Mouse (Mus musculus) CD8-positive naive resting alpha-beta T cell, adult 2 months (primary cell): Measurements from ENCODE around the gene Tenm4.

Experiments used
- DNase-seq, 2 experiments: peaks; one replicate each; pipeline ENCODE4 v3.0.0; 2022; ENCODE audit warnings: low read depth in 2 of 2, low spot score in 2 of 2

Tenm4 gene

GRCm38 (mm10) chr7:96633008-96633407 lies 462.0 kb downstream of the Tenm4 start:
- DNase-seq = no peak

DNA sequence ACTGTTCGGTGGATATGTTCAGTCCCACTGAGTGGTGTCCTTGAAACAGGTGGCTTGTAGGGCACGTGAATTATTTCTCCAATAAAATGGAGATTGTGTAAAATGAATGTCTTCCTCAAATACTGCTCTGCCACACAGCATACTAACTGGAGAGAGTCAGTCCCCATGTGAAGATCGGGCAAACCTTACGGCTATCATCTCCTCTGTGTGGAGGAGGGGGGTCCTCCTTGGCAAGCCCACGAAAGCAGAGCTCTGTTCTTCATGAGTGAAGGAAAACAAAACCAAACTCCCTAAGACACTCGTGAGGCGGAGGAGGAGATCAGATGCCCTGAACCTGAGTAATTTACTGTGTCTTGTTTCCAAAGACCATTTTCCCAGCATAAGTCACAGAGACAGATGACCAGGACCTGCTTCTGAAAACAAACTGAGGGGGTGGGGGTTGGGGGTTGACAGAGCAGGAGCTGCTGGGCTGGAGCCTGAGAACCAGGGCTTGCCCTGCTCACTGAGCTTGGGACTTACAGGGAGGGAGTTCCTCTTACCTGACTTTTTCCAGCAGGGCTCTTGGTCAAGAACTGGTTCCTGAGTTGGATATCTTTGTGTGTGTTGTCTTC lies 464.9 kb downstream of the Tenm4 start:
- DNase-seq = no peak

GRCm38 (mm10) chr7:96643461-96644204 lies 472.6 kb downstream of the Tenm4 start:
- DNase-seq = no peak

DNA sequence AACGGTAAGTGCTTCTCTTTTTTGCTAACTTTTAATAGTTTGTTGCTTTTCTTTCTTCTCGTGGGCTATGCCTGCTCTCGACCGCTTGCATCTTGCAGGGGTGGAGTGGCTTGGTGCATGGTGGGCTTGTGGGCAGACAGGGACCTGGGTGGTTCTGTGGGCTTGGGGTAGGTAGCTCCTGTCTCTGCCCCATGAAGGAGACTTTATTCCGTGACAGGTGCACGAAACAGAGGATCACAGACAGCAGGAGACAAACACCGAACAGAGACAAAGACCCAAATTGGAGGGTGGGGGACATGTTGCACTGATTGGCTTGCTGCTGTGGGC lies 473.1 kb downstream of the Tenm4 start:
- no peak for DNase-seq

- DNase-seq = no peak
Observed at GRCm38 (mm10) chr7:96647657-96648056, 476.6 kb downstream of the Tenm4 start.

GRCm38 (mm10) chr7:96648606-96649005 lies 477.6 kb downstream of the Tenm4 start:
- DNase-seq = no peak

GRCm38 (mm10) chr7:96649171-96649570 lies 478.1 kb downstream of the Tenm4 start:
- no peak for DNase-seq

DNA sequence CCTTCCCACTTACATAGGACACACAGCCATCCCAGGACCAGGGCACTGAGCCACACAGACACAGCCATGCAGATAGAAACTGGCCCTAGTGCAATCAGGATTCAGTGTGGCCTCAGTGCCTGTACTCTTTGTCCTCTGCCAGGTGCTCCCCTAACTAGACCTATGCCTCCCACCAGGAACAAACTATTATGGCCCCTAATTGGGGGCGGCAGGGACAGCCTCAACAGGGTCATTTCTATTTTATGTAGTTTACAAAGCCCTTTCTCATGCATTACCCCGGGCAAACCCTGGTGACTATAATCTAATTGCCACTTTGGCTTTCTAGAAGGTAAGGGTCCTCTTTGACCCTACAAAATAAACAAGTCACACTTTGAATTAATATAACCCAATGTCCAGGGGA lies 479.4 kb downstream of the Tenm4 start:
- no peak for DNase-seq

- DNase-seq = no peak
Observed at GRCm38 (mm10) chr7:96651055-96651454, 480.0 kb downstream of the Tenm4 start.

- DNase-seq = no peak
Observed at GRCm38 (mm10) chr7:96651626-96652341, 480.7 kb downstream of the Tenm4 start.

DNA sequence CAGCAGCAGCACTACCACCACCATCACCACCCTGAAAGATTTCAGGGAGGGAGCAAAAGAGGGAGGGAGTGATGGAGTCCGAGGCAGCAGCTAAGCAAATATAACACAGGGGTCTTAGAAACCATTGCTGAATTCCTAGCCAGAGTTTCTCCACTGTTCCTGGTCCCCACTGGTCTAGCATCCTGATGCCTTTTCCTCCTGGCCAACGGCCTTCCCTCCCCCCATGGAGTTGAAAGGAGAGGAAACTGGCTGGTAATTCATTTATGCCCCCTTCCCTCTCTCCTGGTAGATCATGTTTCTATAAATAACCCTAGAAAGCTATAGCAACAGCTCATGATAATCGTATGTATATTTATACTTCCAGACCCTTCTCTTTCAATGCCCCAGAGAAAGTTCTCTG lies 481.8 kb downstream of the Tenm4 start:
- DNase-seq = no peak

DNA sequence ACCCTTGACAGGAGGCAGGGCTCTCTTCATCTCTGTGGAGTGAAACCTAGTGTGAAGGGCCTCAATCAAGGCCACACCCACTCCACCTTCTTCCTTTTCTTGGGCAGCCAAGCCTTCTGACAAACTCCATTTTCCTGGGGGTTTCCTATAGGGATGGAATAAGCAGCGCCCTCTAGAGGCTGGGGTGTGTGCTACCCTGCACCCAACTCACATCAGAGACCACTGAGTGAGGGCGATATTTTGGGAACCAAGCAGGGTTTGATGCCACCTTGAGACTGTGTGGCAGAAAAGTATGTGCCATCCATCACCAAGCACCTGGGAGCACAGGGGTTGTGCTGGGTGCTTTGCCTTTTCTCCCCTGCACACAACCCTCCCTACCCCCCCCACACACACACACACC lies 483.2 kb downstream of the Tenm4 start:
- DNase-seq = no peak

DNA sequence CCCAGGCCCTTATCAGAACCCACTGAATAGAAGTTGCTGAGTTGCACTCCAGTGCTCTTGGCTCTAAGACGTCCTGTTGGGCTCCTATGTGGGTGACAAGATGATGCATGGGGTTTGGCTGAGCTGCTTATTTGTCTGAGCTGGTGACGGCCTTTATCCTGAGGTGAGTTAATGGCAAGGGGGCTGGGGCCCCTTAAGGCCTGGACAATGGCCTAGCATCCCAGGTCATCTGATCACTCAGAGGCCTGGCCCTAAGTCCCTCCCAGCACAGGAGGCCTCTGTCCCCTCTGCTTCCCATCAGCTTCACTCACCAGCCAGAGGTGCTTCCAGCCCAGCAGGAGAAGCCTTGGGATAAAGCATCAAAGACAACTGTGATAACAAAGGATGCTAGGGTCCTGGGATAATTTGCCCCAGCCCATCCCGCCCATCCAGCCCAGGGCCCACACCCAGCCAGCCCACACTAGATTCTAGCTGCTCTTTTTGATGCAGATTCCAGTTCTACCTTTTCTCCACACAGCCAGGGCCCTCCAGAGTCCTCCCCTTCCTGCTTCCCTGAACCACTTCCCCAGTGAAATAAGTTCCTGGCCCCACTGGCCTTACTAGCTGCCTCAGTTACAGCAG lies 484.2 kb downstream of the Tenm4 start:
- no peak for DNase-seq

DNA sequence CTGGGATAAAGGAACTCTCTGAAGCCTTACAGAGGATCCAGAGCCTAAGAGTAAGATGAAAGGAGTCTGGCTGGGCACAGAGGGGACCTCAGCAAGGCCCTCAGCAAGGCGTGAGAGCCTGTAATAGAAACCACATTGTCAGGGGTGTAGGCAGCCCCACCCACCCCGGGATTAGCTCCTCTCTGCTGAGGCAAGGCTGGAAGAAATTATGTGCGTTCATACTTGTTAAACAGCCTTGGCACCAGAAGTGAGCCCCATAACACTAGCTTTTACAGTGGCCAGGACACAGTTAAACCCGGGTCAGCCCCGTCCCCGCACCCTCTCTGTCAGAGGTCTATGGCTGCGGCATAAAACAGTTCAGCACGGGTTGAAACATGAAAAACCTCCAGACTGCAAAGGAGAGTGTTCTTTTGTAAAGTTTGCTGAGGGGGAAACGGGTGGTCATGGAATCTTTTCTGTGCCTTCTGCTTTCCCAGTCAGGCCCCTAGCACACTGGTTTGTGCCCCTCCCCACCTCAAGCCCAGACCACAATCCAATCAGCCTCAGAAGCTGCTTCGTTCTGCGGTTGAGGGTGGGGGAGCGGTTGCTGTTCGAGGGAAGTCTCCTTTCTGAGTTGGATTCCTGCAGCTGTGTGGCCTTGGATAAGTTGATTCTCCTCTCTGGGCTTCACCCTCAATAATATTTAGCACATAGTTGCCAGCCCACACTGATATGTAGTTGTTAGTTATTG lies 486.2 kb downstream of the Tenm4 start:
- no peak for DNase-seq

DNA sequence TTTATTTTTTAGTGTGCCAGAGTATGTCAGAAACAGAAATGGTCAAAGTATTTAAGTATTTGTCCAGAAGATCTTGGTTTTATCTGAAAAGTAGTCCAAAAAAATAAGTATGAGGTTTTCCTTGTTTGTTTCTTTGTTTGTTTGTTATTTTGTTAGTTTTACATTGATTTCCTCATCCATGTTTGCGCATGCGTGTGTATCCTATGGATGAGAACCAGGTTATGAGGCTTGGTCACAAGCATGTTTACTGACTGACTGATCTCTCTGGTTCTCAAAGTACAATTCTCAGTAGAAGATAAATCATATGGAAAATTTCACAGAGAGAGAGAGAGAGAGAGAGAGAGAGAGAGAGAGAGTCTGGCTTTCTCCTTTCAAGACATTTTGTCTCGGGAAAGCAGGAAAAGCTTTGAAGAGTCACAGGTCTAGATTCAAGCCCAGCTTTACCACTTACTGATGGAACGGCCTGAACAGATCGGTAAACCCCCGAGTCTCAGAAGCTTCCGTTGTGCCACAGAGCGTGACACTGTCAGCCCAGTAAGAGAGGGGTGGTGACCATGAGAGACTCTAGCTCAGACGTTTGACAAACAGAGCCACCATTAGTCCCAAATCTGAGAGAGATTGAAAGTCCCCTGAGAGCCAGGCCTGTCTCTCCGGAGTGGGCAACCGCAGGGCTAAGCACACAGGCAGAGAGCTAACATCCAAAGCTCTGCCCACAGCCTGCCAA lies 487.0 kb downstream of the Tenm4 start:
- DNase-seq = no peak

DNA sequence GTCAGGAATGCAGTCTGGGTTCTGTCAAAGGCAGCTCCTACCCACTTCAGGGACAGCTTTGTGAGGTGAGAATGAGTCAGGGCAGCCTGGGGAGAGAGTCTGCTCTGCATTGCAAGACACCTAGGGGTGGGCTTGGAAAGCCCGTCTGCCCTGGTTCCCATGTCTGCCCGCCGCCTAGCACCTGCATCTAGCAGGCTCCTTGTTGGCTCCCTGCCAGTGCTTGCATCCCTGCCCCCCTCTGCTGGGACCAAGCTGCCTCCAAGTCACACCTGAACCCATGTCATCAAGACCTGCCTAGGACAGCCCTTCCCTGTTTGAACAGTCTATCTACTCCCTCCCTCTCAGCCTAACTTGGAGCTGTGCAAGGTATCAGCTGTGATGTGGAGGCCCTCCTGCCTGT lies 489.9 kb downstream of the Tenm4 start:
- DNase-seq = no peak

DNA sequence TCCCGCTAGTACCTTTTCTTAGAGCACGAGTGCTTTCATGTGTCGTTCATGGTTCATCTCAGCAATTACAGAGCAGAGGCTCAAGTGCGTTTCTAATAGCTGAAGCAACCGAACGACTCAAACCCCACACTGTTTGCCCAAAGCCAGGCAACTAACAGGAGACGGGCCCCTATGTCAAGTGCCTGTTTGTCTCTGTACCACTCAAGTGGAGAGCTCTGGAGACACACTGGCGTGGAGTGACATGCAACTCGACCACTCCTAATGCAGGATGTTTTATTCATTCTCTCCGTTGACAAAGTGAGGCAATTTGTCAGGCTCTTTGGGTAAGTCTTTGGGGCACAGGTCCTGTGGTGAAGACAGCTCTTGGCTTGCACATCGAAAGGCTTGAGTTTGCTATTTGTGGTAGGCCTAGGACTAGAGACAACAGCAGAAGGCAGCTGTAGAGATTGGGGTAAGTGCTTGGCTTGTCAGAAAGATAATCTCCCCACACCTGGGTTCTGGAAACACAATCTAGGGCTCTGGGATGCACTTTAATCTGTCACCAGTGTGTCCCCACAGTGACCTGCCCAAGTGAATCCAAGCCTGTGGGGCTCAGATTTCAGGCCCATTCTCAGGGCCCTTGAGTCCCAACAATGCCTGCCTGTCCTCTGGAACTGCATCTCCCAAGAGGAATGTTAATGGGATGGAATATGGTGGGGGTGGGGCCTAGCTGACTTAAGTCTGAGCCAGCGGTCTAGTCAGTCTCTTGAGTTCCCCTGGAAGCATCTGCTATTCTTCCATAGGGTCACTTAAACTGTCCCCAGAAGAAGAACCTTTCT lies 490.5 kb downstream of the Tenm4 start:
- no peak for DNase-seq

DNA sequence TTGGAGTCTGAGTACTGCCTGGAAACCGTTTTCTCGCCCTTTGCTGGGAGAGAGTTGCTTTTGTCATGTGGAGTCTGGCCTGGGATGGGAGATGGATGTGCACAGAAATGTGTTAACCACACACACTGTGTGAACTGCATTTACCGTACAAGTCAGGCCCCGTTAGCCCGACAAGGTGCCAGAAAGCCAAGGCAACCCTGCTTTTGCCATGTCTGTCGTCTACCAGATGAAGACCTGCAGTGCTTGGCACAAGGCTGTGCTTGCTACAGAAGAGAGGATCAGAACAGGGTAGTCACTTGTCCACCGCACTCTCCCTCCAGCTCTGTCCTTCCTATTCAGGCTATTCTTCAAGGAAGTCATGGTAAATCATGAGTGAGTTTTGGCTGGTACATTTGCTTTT lies 492.3 kb downstream of the Tenm4 start:
- no peak for DNase-seq

- no peak for DNase-seq
Observed at GRCm38 (mm10) chr7:96666366-96666896, 495.4 kb downstream of the Tenm4 start.

GRCm38 (mm10) chr7:96667688-96668087 lies 496.6 kb downstream of the Tenm4 start:
- DNase-seq = no peak
